Mouse (Mus musculus): Measurements from ENCODE around the gene Mmgt1. TPM values are rescaled to one million over a fixed set of nuclear protein-coding genes. Genes with fewer than 3 reads are reported as not detected.

The Mmgt1 gene
- 10 to 100 TPM; 10.1 to 11.4 TPM for total RNA-seq (2023)

GRCm38 (mm10) chrX:56597887-56598640 lies at the start of gene Mmgt1:
Gene Mmgt1 (minus strand): TSS chrX:56598069.

GRCm38 (mm10) chrX:56609623-56610317 lies 11.9 kb upstream of the Mmgt1 start, which contains the start of gene Slc9a6:
Gene Slc9a6 (plus strand): TSS chrX:56609757.

DNA sequence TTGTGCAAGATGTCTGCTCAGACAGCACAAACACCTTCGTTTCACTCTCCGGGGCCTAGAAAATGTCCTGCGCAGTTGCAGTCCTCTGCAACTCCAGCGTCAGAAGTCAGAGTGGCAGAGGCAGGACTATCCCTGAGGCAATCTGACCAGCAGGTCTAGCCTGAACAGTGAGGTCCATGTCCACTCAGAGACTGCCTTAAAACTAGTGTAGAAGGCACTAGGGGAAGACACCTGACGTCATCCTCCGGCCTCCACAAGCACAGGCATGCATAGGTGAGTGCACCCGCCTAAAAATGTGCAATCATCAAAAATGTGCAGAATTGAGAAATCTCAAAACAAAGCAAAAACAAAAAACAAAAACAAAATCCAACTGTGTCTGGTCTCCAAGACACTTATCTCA lies 48.4 kb downstream of the Mmgt1 start, which contains the start of gene Gm648:
Gene Gm648, minus strand, starts transcription at position 101 of the 400 bp plus-strand sequence.

Other genes starting within 250 kb of the Mmgt1 start
- not detected for gene Smim10l2a, start 223.5 kb downstream of the Mmgt1 start, total RNA-seq (2023)
- not detected for gene Gm2174, start 150.1 kb downstream of the Mmgt1 start, total RNA-seq (2023)
- gene Ints6l, start 143.2 kb downstream of the Mmgt1 start, total RNA-seq (2023), result 100 to 1,000 TPM in 1 of 2 experiments, 10 to 100 TPM in 1; 88.6 to 116 TPM
- gene Gm10477, start 73.3 kb downstream of the Mmgt1 start, total RNA-seq (2023), result not detected
- not detected for gene Gm648, start 48.5 kb downstream of the Mmgt1 start, total RNA-seq (2023)
- 10 to 100 TPM in 1 of 2 experiments, 1 to 10 TPM in 1; 7.9 to 16.7 TPM for gene Slc9a6, start 11.7 kb upstream of the Mmgt1 start, total RNA-seq (2023)
- under 1 TPM; 0.29 to 0.77 TPM for gene Fhl1, start 133.7 kb upstream of the Mmgt1 start, total RNA-seq (2023)
- 1 to 10 TPM; 1.7 to 1.9 TPM for gene Map7d3, start 224.3 kb upstream of the Mmgt1 start, total RNA-seq (2023)

Measured in neutrophil, adult 59 days (primary cell).